Mouse (Mus musculus) cerebellum, adult 11-12 months (tissue): Measurements from ENCODE around the gene Gm45837.
A peak's percentile ranks its signal among the peaks of the same experiment; 100 is the strongest.

Source experiments
- DNase-seq: peaks from one replicate; pipeline ENCODE4 v3.0.0; 2022

Gm45837 gene

DNA sequence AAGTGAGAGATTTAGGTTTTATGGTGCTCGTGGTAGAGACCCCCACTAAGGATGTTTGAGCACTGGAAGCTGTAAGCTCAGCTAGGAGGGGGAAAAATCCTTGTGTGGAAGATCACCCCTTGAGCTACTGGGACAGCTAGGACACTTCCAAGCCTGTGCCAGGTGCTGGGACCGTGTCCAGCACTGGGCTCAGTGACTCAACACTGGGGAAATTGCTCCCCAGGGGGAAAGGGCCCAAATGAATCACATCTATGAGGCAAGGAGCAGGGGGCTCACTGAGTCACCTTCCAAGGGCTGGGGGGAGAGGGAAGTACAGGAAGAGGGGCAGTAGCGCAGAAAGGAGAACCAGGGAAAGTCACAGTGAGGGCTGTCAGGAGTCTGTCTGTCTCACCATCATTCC lies 39.2 kb downstream of the Gm45837 start:
- DNase-seq, result no peak

DNA sequence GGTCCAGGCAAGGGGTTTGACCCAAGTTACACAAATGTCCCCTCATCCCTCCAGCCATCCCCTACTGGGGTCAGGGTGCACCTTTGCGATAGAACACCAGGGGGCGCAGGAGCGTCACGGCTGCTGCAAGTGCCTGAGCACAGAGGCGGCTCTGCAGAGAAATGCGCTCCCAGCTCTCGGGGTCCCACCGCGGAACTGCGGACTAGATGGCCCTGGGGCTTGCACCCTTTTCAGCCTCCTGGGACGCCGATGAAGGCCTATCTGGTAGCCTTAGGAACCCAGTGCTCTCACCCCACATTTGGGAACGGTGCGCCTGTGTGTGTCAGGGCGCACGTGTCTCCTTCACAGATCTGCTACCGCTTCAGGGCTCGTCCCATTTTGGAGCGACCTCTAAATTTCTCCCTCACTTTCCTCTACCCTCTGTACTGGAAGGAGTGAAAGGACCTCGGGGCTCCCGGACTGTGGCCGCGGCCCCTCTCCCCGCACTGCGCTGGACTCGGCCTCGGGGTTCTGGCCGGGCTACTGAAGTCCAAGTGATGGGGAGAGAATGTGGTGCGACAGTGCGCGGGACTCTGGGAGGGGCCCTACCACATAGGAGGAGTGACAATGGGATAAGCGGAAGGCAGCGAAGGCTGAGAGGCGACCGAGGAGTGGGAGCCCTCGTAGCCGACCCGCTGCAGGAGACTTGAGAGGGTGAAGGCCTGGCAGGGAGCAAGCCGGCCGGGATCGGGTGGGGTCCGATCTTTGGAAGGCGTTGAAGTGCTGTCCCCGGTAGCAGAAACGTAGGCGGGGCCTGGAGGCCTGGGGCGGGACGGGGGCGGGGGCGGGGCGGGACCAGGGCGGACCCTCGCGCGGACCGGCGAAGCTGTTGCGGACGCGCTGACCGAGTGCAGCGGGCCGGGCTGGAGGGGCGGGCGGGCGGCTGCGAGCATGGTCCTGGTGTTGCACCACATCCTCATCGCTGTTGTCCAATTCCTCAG lies 40.0 kb downstream of the Gm45837 start:
- peak; percentile 60 for DNase-seq

DNA sequence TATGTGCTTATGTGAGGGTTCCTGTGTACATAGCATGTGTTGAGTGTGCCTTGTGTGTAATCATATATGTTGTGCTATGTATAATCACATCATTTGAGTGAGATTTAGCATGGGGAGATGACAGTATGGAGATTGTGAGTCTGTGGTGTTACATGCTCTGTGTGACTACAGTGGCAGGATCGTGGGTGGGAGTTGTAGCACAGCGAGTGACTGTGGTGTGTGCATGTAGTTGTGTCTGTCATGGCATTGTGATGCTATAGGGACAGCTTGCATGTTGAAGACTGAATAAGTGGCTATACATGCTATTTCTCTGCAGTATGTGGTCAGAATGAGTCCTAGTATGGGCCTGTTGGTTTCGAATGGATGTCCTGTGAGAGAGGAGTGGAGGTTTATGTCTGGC lies 42.0 kb downstream of the Gm45837 start:
- no peak for DNase-seq

DNA sequence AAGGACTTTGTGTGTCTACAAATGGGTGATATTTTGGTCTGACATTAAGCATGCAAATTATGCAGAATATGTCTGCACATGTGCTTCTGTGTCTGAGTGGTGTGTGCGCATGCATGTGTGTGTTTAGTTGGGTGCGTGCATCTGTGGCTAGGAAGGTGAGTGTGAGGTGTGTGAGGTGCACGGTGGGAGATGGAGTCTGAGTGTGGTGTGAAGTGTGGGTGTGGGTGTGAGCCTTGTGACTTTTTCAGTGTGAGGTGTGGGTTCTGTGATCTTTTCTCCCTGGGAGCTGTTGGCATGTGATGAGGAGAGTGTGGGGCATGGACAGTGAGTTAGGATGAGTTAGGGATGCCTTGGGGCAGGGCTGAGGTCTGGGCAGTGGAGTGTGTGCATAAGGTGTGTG lies 42.6 kb downstream of the Gm45837 start:
- no peak for DNase-seq

DNA sequence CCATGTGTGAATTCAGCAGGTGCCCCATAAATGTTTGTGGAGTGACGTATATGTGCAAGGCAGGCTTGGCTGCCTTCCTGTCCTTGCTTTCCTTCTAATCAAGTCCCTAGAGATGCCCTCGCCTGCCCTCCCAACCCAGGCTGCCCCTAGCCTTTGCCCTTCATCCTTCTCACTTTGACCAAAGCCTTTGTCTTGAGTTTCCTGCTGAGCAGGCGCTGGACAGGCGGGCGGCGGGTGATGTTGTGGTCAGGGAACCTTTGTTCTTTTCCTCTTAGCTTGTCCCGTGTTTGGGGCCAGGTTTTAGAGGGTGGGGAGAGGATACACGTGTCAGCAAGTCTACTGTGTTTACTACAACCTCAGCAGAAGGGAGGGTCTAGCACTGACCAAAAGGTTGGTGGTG lies 43.0 kb downstream of the Gm45837 start:
- DNase-seq, result no peak

DNA sequence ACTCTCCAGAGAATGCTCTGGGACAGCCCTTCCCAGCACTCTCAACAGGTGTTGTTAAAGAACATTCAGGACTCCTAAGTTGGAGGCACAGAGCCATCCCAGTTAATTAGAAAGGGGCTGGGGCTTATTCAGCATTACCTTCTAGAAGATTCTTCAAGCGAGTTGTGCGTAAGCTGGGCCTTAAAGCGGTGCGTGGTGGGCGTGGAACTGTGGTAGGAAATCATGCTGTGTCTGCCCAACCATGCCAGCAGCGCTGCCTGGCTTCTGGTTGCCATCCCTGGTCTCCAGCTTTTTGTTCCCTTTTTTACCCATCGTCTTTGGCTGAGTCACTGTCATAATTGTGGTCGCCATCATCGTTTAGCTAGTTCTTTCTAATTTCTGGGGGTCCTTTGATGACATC lies 43.8 kb downstream of the Gm45837 start:
- DNase-seq, result no peak

DNA sequence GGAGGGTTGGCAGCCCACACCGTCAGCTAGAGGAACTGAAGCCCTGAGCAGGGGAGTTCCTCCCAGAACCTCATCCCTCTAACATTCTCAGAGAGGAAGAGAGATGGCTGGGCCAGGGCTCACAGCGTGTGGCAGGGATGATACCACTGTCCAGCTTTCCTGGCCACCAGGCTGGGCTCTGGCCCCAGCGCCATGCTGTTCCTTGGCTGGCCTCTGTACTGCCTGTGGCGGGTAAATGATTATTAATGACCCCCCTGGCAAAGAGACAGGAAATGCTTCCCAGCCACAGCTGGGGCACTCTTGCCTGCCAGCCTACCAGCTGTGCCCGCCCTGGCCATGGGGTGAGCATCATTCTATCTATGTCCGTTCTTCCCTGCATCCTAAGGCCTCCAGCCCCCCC lies 44.5 kb downstream of the Gm45837 start:
- DNase-seq, result no peak

DNA sequence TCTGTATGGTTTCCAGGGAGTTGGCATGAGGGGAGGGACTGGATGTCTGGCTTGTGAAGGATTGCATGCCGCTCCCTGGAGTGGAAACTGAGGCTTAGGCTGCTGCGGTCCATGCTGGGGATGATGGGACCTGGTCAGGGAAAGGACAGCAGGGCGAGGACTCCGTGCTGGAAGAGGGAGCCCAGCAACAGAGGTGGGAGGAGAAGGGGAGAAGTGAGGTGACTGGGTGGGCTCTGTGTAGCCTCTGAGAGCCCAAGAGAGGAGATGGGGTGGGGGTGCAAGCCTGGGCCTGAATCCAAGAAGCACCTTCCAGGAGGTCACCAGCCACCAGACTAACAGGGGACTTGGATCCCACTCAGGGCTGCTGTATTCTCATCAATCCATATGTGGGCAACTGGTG lies 45.6 kb downstream of the Gm45837 start:
- DNase-seq, result no peak

DNA sequence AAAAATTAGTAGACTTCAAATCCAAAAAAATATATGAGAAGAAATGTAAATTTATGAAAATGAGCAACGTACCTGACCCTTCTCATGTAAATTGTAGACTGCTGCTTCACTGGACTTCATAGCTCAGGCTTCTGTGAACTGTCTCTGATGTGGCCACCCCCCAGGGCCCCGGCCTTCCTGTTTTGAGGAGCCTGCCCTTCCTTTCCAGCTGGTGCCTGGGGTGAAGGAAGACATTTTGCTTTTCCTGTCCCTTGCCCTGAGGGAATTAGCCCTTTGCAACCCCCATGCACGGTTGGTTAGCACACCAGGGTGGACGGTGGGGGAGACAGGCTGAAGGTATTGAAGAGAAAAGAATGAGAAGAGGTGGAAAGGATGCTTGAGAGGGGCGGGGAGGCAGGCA lies 46.1 kb downstream of the Gm45837 start:
- DNase-seq, result no peak

DNA sequence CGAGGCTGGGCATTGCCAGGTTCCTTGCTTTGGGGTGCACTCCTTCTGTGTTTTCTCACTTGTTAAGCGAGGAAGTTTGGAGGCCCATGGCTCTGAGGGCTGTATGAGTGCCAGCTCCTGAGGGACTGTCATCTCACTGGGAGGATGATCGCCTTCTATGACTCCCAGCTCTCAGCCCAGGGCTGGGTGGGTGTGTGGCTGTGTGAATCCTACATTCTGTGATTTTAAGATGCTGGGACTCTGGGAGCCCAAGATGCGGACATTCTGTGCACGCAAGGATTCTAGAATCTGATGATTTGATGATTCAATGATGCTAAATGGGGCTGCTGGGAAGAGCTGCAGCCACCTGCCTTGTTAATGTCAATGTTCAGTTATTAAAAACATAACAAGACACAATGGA lies 46.6 kb downstream of the Gm45837 start:
- no peak for DNase-seq

DNA sequence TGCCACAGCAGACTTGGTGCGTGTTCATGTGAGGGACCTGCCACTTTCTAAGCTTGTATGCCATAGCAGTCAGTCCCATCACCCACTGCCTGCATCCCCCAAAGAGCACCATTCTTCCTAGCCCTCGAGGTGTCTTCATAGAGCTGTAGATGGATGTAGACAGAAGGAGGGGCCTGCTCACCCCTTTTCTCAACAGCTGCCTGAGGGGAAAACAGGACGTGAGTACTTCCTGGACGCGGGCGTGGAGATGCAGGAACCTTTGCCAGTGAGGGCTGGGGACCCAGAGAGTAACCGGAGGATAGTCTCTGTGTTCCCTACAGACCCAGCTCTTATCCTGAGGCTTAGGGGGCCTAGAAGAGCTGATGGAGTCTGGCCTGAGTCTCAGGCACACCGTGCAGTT lies 47.1 kb downstream of the Gm45837 start:
- DNase-seq, result no peak

DNA sequence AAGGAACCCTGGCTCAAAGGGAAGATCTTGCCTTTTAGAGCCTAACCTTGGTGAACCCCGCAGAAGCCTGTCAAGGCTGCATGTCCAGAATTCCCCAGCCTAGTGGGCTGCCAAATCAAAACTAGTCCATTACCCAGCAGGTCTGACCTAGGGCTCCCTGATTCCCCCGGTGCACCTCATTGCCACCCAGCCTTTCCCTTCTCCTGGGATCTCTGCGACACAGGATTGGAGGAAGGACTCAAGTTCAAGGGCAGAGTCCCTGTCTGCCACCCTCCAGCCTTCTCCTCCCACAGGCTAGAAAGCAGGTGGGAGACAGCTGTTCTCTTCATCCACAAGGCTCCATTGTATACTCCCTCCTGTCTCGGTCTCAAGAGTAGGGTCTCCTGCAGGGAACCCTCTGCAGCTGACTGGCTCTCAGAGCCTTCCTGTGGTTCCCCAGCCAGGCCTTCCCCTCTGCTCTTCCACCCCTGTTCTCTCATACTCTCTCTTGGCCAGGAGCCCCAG lies 47.6 kb downstream of the Gm45837 start:
- DNase-seq, result no peak

DNA sequence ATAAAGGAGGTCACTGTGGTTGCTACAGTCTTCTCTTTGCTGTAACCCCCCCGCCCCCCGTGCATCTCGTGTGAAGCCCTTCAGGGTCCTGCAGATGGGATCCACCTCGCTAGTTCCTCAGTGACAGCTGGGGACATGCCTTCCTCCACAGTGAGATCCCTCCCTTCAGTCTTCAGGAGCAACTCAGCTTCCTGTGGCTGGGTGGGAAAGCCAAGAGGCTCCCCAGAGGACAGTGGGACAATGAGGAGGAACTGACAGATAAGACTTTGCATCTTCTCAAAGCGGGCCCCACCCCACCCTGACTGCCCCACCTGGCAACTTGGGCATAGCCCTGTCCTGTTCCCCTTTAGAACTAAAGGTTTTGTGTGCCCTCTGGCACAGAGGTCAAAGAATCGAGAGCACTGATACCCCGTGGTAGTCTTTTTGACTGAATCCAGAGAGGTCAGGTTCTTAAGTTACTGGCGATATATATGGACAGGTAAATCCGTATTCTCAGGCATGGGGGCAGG lies 48.7 kb downstream of the Gm45837 start:
- no peak for DNase-seq

DNA sequence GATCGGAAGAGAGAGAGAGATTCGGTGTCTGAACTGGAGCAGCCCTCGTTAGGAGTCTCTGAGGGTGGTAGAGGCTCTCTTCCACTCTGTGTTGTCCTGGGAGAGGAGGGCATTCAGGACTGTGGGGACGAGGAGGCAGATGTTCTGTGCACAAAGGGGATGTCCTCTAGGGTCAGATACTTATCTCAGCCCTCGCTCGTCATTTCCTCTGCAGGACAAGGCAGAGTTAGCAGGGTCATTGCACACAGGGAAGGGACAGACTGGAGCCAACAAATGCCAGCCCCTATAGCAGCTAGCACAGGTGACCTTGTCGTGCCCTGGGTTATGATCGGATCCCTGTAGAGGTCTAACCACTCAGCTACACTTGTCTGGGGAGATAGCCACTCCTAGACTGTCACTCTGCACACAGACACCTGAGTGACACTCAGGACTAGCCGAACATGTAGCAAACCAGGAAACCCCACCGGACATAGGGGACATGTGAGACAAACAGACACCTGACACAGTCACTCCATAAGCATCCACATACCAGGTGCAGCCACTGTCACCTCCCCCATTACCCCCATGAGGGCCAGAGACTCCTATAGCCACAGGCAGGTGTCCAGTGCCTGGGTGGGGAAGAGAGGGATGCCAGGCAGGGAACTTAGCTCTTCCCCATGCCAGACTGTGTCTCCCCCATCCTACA lies 49.4 kb downstream of the Gm45837 start:
- no peak for DNase-seq

DNA sequence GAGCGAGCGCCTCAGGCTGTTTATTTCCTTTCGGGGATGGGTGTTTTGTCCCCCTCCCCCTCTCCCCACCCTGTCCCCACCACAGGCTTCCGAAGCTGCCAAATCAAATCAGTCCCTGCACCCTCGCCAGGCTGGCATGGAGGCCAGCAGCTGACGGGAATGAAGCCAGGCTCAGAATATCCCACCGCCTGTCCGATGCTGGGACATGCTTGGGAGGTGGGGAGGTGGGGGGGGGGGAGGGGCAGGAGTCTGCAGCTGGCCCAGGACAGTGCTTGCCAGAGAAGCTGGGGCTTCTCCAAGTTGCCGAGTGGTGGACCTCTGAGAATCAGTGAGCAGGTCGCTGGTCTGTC lies 49.9 kb downstream of the Gm45837 start:
- no peak for DNase-seq

DNA sequence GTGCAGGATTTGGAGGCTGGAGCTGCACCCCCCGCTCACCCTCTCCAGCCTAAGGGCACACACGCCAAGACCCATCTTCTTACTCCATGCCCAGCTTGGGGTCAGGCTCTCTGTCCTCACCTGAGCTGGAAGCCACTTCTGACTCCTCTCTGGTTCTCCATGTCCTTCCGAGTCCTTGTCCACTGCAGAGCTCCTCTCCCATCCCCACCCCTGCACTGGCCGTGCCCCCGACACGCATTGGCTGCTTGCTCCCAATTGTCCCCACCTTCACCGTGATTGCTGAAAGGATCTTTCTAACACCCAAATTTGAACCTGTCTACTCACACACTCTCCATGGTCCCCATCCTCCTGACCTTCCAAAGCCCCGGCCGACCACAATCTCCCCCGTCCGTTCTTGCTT lies 50.9 kb downstream of the Gm45837 start:
- DNase-seq, result no peak

DNA sequence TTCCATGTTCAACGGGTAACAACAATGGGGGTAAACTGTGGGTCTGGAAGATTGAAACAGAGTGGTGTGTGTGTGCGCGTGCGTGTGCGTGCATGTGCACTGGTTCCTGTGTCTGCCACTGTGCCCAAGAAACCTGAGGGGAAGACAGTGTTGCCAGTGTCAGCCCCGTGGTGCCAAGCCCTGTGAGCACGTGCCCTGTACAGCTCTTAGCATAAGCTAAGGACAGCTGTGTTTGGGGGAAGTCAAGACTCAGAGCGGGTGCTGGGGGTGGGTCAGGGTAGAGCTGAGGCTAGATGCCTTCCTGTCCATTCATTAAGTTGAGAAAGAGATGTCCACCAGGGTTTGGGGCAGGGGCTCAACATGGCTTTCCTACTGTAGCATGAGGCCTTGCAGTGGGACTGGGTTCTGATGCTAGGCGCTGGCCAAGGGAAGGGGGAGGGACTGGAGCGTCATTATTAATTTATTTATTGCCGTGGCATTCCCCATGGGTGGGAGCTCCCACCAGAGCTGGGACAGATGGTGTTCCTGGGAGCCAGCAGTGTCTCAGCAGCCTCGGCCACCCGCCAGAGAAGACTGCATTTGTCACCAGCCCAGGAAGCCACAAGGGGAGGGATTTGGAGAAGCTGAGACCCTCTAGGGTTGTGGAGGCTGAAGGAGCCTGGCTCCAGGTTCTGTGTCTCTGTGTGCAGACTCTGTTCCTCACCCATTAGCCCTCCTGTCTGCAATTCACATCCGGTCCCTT lies 51.8 kb downstream of the Gm45837 start:
- DNase-seq, result no peak

DNA sequence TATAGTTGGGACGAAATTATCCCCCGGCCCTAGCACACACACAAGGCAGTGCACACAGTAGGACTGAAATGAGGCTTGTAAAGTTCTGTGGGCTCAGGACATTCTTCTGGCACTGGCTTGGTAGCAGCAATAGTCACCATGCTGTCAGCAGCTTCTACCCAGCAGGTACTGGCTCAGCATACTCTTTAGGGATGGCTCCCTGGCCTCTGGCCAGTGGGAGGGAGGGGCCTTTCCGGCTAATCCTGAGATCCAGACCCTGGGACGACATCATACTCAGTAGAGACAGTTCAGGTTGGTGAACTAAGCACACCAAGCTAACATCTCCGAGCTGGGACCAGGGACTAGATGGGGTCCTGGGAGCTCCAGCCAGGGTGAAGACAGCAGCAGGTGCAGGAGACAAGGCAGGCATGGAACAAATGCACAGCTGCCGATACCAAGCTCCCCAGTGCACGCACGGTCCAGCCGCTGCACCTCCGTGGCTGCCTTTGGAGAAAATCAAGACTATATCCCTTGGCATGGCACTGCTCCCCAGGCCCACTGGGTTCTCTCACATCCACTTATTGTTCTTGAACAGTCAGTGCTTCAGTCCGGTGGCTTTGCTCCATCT lies 53.1 kb downstream of the Gm45837 start:
- DNase-seq, result no peak

DNA sequence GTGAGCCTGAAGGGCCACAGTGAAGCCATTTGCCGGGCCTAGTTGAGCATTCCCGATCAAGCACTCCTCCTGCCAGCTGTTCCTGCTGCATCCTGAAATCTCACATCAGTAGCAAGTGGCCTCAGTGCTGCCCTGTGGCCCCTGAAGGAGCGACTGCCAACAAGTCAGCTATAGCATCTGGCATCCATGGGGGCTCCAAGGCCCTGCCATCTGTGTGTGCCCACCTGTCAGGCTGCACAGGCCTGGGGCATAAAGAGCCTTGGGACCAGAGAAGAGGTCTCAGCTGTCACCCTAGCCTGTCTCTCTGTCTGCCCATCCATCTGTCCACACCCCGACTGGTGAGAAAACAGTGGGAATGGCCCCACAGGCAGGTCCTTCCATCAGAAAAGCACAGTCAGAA lies 54.2 kb downstream of the Gm45837 start:
- DNase-seq, result no peak

DNA sequence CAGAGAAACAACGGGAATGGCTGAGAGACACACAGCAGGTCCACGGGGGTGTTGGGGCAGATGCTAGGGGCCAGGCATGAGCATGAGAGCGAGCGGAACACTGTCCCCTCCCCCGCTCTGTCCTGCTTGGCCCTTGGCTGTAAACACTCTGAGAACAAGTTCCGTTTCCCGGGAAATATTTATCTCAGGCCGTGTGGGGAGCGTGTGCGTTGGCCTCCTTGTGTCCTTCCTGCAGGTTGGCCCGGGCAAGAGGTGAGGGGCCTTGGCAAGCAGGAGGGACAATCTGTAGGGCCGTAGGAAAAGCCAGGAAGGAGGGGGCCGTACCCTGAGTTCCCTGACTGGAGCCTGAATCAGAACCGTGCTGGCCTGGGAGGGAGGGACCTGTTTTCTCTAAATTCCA lies 54.7 kb downstream of the Gm45837 start:
- DNase-seq, result no peak

DNA sequence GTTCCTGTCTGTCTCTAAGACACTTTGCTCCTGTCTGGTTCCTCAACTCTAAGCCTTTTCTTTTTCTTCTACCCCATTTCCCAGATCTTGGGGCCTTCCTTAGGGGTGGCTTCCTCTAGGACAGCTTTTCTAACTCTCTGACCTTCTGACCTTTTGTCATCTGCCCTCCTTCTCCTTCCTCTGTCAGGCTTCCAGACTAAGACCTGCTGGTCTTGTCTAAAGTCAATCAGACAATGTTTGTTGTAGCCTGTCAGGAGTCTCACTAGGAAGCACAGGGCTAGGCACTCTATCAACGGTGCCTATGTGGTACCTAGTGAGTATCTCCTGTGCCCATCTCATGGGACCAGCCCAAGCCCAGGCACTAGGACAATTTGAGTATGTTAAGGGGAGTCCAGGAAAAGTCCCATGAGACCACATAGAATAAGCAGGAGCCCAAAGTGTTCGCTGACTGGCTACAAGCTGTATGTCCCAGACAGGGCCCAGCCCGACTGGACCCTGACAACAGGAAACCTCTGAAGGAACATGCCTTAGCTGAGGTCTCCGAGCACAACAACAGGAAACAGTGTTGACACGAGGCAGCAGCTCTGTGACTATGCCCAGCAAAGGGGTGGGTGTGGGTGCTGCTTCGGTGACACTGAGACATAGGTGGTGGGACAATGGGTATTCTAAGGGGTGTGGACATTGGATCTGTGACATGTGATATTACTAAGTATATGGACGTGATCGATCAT lies 55.3 kb downstream of the Gm45837 start:
- DNase-seq, result no peak

DNA sequence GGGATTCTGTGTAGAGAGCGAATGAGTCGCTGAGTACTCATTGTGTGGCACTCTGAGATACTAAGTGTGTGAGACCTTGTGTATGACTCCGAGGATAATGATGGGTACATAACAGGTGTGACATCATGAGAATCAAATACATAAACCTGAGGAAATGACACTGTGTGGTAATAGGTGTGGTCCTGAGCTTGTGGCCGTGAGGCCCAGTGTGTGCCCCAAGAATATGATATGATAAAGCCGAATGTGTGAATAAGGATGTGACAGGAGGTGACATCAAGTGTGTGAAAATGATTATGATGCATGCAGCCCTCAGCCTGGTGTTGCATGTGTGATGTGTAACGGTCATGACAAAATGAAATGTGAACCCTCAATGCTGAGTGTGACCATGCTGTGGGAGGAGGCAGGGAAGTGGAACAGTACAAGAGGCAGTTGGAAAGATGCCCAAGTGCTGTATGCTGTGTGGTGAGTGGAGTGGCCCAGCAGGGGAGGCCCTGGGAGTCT lies 55.9 kb downstream of the Gm45837 start:
- no peak for DNase-seq
